Mouse (Mus musculus) fibroblast of lung, adult 2 months (primary cell): ENCODE results near the gene Npl.
"Not testable (repeated sequence)": the region's sequence is repeated elsewhere in the genome, so short reads cannot be mapped to it uniquely, and the experiment has no call there.

Experiments
- DNase-seq: peaks from one replicate; pipeline ENCODE4 v3.0.0-alpha.2; 2011; ENCODE audit warnings: low read depth

The Npl gene

DNA sequence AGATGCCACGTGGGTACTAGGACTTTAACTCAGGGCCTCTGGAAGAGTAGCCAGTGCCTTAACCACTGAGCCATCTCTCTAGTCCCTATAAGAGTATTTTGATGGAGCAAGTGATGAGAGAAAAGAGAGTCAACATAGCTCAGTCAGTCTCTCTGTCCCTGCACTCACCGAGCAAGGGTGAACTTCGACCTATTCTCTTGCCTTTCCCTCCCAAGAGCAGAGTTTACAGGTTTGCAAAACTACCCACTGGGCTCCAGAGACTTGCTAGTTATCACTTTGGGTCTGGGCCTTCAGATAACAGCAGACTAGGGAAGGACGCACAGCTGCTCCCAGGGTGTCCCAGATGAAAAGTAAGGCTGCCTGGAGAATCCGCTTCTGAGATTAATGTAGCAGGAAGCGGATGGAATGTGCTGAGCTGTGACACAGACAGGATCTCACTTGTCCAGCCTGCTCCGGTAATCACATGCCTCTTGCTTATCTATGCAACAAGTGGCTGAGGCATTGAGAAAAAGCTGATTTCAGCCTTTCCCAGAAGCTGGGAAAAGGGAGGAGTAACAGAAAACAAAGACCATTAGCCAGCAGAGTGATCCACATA lies 7.0 kb downstream of the Npl start:
- no peak for DNase-seq

DNA sequence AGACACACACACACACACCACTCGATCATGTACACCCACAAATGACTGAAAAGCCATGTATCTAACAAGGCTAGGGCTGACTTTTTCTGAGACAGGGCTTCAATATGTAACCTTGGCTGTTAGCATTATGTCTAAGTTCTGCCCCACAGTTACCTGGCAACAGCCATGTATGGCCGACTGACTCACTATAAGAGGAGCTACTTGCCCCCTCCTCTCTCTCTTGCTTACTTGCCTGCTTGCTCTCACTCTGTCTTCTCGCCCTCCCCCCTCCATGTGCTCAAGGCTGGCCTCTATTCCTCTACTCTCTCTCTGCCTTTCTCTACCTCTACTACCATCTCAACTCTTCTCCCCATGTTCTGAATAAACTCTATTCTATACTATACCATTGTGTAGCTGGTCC lies 9.1 kb downstream of the Npl start:
- DNase-seq = no peak

DNA sequence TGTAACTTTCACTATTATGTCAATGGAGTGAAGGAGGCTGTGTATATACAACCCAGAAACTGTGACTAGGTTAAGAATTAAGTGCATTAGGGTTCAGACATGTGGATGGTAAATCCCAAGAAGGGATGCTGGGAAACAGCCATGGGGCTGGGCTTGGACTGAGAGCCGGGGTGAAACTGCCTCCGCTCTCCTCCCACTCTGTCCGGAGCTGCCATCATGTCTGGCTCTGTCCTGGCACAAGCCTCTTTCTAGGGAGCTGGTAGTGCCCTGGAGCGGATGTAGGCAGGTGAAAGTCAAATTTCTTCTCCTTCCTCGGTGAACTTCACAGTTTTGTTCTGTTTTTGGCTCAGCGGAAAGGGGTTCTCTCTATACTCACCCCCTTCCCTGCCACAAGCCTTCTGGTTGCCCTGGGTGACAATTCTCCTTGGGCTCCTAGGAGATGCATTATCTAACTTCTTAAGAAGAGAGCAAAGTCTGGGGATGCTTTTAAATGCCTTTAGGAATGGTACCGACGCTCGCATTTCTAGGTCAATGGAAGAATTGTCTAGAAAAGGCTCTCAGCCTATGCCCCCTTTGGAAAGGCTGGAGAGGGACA lies 10.0 kb downstream of the Npl start:
- no peak for DNase-seq

DNA sequence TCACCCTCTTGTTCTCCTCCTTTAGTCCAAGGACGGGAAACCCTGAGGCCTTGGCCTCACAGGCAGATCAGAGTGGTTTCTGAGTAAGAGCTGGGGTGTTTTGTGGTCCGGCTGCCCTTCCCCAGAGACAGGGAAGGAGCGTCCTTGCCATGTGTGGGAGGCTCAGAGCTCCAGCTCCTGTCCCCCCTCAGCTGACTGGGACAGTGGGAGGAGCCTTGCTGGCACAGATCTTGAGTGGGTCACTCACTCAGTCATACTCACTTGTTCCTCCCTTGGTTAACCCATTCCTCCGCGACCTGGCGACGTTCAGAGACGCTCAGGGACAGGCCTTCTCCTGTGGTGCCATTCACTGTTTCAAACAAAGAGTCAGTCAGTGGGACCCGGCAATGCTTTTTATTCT lies 14.2 kb downstream of the Npl start:
- no peak for DNase-seq

DNA sequence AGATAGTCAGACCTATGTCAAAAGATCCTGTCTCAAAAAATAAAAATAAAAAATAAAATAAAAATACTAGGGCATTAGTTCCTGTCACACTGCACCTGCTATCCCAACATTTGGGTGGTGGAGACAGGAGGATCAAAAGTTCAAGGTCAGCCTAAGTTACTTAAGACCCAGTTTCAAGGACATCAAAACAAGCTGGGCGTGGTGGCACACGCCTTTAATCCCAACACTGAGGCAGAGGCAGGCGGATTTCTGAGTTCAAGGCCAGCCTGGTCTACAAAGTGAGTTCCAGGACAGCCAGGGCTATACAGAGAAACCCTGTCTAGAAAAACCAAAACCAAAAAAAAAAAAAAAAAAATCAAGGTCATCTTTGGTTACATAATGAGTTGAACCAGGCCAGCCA lies 16.9 kb downstream of the Npl start:
- not testable (repeated sequence) for DNase-seq

DNA sequence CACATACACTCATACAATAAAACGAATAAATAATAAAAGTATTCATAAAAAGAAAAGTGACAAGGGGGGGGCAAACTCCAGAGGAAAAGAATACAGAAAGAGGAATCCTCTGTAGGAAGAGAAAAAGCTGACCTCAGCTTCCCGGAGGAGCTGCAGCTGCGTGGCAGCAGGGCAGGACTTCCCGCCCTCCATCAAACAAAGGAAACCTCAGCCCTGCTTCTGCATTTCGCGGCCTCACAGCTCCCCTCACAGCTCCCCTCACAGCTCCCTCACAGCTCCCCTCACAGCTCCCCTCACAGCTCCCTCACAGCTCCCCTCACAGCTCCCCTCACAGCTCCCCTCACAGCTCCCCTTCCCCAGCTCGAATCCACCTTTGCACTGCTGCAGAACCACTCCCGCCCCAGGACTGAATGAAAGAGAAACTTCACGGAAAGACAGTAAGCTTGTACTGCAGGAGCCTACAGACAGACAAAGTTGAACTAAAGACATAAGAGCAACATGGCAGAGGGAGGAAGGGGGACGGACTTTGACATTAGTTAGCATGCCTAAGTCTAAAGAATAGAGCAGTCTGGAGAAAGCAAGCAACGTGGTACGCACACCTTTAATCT lies 17.5 kb downstream of the Npl start:
- DNase-seq = no peak

DNA sequence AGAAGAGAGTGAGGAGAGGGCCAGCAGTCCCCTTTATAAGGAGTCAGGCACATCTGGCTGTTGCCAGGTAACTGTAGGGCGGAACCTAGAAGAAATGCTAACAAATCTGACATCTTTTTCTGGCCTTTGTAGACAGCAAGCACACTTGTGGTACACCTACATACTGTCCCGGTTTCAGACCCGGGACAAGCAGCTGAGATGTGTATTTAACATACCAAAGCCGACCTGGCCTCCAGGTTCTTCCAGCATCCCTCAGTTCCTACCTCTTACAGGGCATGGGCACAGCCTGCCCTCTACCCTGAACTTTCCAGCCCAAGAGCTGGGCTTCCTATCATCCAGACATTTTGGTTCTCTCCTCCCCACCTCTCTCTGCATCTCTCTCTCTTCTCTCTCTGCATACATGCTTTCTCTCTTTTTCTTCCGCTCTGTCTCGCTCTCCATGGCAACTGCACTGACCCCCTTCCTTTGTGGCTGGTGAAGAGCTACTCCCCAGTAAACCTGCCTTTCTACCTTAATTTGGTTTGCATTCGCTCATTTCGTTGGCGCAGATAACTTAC lies 18.1 kb downstream of the Npl start:
- DNase-seq = no peak

DNA sequence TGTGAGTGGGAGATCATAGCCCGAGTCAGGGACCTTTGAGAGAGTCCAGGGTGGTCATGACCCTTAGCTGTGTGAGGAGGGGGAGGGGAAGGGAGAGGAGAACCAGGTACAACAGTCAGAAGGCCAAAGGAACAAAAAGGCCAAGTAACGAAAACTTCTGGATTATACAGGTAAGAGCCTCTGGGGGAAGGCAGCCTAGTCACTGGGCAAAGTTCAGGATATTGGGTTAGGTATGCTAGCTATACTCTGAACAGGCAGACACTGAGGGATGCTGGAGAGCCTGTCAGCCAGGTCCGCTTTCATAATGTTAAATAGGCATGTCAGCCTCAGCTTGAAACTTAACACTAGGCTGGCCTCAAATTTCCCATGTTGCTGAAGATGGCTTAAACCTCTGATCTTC lies 27.7 kb downstream of the Npl start:
- DNase-seq = no peak

DNA sequence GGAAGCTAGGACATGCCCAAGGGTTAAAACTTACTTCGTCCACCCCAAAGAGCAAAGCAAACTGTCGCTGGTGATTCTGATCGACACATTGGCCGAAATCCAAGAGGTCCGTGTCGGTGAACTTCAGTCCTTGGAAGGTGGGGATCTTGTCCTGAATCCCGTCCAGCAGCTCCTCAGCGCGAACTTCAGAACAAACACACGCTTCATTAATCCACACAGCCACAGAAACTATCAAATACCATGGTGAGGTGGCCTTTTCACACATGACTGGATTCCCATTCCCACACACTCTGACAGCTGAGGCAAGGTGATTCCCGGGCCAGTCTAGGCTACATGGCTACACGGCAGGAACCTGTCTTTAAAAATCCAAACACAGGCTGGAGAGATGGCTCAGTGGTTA lies 34.5 kb downstream of the Npl start:
- DNase-seq = no peak

DNA sequence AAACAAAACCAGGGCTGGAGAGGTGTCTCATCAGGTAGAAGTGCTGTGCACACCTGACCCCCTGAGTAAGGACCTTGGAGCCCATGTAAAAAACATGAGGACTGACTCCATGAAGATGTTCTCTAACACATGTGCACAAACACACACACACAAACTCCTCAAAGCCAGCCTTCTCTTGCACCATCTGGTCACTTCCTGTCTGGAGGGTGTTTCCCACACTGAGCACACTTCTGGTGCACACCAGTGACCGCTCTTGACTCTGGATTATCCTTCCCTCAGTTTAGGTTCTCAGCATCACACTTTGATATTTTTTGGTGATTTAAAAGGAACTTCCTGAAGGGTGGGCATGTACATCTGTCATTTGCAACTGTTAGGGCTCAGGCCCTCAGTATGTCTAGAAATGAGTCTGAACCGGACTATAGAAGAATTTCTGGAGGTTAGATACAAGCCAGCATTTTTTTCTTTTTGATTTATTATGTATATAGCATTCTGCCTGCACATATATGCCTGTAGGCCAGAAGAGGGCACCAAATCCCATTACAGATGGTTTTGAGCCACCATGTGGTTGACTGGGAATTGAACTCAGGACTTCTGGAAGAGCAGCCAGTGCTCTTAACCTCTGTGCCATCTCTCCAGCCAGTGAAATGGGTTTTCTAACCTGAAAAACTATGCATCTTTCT lies 39.4 kb downstream of the Npl start:
- DNase-seq = no peak

DNA sequence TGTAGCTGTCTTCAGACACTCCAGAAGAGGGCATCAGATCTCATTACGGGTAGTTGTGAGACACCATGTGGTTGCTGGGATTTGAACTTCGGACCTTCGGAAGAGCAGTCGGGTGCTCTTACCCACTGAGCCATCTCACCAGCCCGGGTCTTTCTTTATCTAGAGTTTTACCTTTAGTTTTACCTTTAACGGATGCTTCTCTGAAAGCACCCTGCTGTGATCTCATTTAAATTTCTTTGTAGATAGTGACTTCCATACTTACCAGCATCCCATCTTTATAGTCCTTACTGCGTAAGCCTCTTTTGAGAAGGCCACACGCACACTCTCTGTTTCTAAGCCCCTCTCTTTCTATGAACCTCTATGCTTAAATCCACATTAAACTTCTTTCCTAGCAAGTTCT lies 40.3 kb downstream of the Npl start:
- DNase-seq = not testable (repeated sequence)

DNA sequence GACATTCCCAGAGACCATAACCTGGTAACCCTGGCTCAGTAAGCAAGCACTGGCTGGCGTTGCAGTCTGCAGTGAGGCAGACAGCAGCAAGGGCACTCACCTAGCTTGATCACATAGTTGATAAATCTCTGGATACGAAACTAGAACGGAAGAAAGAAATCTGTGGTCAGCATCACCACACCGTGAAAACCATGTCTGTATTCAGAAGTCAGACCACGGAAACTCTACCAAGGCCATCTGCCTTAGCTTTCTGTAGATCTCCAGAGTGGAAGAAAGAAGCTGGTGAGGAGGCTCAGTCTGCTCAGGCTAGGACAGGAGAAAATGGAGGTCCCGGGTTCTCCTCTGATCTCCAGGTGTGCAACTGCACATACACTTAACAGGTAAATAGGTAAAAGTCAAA lies 40.8 kb downstream of the Npl start:
- DNase-seq = no peak

DNA sequence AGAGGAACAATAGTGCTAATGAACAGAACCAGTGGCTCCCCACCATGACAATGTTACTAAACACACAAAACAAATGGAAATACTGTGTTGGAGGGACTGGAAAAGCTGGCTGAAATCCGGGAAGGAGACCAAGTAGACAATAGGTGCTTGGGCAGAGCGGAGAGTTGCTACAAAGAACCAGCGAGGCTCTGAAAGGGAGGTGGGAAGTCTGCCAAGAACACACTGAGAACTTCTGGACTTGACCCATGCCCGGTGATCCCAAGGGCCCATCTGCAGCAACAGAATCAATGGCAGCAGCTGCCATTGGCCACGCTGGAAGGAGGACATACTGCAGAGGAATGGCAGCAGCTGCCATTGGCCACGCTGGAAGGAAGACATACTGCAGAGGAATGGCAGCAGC lies 43.6 kb downstream of the Npl start:
- no peak for DNase-seq

DNA sequence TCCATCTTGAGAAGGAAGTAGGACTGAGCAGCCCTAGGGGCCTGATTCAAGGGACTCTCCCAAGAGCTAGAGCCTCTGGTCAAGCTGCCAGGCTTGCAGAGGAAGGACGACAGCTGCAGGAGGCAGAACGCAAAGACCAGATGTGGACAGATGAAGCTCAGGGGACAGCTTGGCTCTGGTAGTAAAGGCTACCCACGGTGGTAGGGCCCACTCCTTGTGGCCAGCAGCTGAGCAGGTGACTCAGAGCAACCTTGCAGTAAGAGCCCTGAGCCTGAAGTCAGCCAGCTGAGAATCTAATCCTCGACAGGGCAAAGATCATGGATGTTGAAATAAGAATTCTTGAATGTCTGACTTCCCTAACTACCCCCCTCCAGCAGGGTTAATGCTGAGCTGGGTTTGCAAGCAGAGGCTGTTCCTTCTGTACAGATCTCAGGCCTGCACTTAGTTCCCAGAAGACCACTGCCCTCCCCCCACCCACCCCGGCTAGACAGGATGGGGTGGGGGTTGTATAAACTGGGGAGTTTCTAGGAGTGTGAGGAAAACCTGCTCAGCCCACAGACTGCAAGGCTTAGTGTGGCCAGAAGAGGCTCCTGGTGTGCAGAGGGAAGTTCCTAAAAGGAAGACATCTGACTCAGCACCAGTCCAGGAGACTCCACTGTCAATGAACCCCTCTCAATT lies 48.1 kb downstream of the Npl start:
- DNase-seq = peak; percentile 33

DNA sequence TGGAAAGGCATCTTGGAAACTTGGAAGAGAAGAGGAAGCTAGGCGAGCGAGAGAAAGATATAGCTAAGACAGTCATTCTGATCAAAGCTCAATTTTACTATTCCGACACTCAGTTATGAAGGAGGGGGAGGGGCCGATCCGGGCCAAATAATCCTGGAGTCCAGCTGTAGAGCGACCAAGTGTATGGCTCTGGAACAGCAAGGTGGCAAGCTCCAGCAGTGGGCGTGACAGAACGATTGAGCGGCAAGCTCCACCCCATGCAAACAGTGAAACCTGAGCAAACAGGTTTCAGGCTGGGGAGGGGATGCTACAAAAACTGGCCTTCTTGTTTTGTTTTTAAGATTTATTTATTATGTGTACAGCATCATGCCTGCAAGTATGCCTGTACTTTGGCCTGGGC lies 49.8 kb downstream of the Npl start:
- no peak for DNase-seq

DNA sequence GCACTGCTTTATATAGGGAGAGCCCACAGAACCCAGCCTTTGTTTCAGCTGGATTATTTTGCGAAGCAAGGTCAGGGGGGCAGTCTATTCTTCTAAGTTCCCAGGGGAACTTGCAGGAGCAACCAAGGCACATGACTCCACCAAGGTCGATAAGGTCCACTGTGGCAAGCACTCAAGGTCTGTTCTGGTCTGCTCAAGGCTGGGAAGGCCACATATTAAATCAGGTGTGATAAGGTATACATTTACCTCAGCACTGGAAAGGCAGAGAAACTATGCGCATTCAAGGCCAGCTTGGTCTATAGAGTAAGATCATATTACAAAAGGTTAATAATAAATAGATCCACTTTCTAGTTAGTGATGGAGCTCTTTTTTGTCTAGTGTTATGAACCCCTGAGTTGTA lies 53.8 kb downstream of the Npl start:
- DNase-seq = no peak

DNA sequence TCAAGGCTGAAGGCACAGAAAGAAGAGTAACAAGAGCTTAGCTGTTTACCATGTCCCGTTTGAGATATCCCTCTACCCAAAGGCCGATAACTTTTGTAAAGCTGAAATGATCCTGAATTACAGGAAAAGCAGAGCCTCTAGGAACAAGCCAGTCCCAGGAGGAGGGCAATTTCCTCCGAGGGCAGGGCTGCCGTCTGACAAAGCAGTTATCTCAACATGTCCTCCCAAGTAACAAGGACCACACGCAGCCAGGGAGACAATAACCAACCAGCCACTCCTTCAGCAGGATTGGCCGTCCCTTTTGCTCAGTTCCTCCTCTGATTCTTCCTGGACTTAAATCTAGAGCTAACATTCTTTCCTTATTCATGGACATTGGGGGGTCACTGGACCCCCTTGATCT lies 55.9 kb downstream of the Npl start:
- no peak for DNase-seq

DNA sequence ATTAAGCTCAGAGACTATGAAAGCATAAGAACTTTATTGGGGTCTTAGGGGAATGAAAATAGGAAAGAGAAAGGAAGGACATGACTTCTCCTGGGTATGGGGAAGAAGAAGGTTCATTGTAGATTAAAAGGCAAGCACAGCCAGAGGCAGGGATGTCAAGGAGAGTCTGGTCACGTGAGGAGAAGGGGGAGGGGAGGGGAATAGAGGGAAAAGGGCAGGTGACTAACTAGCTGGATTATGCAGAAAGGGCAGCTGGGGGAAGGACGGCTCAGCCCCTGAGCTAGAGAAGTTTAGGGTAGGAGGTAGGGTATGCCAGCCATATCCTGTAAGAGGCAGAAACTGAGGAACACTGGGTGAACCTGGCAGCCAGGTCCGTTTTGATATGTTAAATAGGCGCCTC lies 56.5 kb downstream of the Npl start:
- DNase-seq = no peak

DNA sequence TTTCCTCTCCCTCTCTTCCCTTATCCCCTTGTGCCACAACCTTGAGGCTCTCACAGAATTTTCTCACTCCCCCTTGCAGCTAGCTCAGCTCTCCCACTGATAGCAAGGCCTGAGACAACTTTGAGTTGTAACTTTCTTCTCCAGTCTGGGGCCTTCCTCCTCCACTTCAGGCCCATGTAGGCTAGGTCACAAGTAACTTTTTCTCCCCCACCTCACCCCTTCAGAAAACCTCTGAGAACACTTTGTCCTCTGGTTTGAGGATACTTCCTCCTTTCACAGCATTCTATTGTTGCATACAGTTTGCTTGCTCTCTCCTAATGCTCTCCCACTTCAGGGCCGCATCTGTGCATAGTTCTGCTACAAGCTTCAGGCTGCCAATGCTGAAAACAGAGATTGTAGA lies 58.0 kb downstream of the Npl start:
- DNase-seq = no peak

DNA sequence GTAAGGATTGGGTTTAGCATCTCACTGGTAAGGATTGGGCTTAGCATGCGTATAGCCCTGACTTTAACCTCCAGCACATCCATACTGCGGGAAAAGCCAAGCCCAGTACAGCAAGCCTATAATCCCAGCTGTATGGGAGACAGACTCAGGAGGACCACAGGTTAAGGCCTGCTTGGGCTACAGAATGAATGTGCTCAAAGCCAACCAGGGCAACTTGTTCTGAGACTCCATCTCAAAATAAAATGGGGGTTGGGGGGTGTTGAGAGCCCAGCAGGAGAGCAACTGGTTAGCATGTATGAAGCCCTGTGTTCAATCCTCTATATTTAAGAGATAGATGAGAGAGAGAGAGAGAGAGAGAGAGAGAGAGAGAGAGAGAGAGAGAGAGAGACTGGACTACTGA lies 58.5 kb downstream of the Npl start:
- no peak for DNase-seq

DNA sequence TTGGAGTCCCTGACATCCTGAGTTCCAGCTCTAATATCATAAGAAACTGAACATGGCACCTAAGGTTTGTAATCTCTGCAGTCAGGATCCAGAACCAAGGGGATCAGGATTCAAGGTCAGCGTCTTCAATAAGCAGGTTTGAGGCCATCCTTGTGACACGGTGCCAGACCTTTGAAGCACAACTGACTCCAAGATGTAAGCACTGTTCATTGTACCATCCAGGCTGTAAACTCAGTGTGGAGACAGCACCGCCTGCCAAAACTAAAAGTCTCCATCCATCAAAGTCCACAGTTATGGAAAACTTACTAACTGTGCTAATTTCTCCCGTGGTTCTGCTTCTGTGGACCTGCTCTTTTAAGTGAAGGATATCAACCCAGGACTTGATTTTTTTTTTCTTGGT lies 59.9 kb downstream of the Npl start:
- DNase-seq = no peak

DNA sequence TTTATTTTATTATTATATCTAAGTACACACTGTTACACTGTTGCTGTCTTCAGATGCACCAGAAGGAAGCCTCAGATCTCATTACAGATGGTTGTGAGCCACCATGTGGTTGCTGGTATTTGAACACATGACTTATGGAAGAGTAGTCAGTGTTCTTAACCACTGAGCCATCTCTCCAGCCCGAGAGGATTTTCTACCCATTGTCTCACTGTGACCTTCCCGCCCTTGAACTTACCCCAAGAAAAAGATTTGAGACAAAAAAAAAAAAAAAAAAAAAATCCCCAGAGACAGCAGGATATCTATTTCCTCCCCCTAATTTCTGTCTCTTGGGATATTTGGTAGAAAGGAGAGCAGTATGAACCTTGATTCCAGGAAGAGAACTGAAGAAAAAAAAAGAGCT lies 60.3 kb downstream of the Npl start:
- no peak for DNase-seq

DNA sequence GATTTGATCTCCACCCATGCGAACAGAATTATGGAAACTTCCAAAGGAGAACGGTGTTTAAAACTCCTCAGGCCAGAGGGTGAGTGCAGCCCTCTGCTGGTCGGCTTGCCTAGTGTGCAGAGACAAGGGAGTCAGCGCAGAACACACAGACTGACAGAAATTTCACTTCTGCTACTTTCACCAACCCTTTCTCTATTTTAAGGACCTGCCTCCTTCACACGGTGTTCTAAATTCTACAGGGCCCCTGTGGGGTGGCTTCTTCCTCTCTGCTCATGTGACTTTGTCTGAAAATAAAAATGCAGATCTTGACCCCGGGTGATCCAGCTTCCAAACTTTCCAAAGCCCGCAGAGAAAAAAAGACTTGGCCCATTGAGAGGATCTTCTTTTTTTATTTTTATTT lies 60.7 kb downstream of the Npl start:
- DNase-seq = no peak
